Mouse (Mus musculus) forebrain, embryonic 10.5 days (tissue): ENCODE results near the gene Casz1. TPM values are rescaled to one million over a fixed set of nuclear protein-coding genes. Genes with fewer than 3 reads are reported as not detected.

ENCODE experiments used
- DNase-seq: peaks from one replicate; pipeline ENCODE4 v3.0.0-alpha.2; 2017; ENCODE audit warnings: low spot score; ENCODE audit errors: extremely low spot score
- H3K27ac ChIP-seq: fragments of 300-500 bp; sonication (generic); 2 replicates; pipeline ENCODE4 v1.5.1; 2016; ENCODE audit warnings: mild to moderate bottlenecking
- H3K27me3 ChIP-seq: fragments of 300-500 bp; sonication (generic); 2 replicates; pipeline ENCODE4 v1.6.1; 2016; ENCODE audit warnings: mild to moderate bottlenecking; ENCODE audit not compliant: poor library complexity, severe bottlenecking
- H3K36me3 ChIP-seq: fragments of 300-500 bp; sonication (generic); replicated peaks from 2 replicates; pipeline ENCODE4 v1.6.1; 2016; ENCODE audit warnings: mild to moderate bottlenecking, moderate library complexity
- H3K4me1 ChIP-seq: fragments of 300-500 bp; sonication (generic); 2 replicates; pipeline ENCODE4 v1.6.1; 2016
- H3K4me3 ChIP-seq: fragments of 300-500 bp; sonication (generic); 2 replicates; pipeline ENCODE4 v1.5.1; 2016; ENCODE audit warnings: mild to moderate bottlenecking, moderate library complexity
- H3K9me3 ChIP-seq: fragments of 300-500 bp; sonication (generic); 2 replicates; pipeline ENCODE4 v1.6.1; 2016; ENCODE audit warnings: mild to moderate bottlenecking, moderate library complexity
- WGBS: fragments of 180-500 bp; shearing (Covaris S2); methylation state at CpG from one replicate; pipeline ENCODE4 v1.1.7; 2016; 5-methylcytosine and 5-hydroxymethylcytosine counted together
- polyA plus RNA-seq: library from polyadenylated mRNA; unstranded; fragments of >200 nt; fragmentation: Nextera tagmentation; extraction: Ambion mirVana; gene quantifications from 2 replicates; pipeline ENCODE4 v1.2.1, GENCODE M21; 2016

The Casz1 gene
- polyA plus RNA-seq, 1 experiment from 2014 or later: 4.7 TPM

DNA sequence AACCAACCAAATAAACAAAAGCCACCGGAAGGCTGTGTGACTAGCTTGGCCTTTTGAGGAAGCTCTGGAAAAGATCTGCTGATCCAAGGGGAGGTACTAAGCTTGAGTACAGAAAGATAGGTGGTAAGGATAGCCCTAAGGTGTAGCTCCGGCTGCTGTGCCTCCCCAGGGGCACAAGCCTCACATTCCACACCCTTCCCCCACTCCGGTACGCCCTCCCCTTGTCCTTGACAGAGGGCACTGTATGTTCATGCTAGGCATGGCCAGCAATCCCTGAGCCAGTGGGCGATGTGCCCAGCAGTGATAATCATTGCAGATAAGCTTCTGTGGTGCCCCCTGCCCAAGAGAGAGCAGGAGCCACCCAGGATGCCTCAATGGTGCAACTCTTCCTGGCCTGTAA, 51.3 kb downstream of the Casz1 start:
- 91% methylated on average over 5 of the region's 5 CpGs for WGBS

GRCm38 (mm10) chr4:148856216-148856615, 52.0 kb downstream of the Casz1 start:
- no peaks in the 10 kb centered on the region for H3K9me3 ChIP-seq
- WGBS: 83% methylated on average over 4 of the region's 4 CpGs
- no peak overlapping the region for H3K27ac ChIP-seq
- H3K4me1 ChIP-seq: peaks cover 94% of the 10 kb centered on the region
- DNase-seq: no peak
- no peak overlapping the region for H3K4me3 ChIP-seq
- H3K27me3 ChIP-seq: peaks cover 93% of the 10 kb centered on the region
- no peaks in the 10 kb centered on the region for H3K36me3 ChIP-seq

More for the DNA sequence above, 51.3 kb downstream of the Casz1 start:
- Histone ChIP-seq H3K27me3 (peaks cover 93% of the 10 kb centered on the region), H3K27ac (no peak overlapping the region), H3K9me3 (no peaks in the 10 kb centered on the region), H3K36me3 (no peaks in the 10 kb centered on the region), H3K4me3 (no peak overlapping the region), H3K4me1 (peaks cover 90% of the 10 kb centered on the region)
- DNase-seq: no peak

DNA sequence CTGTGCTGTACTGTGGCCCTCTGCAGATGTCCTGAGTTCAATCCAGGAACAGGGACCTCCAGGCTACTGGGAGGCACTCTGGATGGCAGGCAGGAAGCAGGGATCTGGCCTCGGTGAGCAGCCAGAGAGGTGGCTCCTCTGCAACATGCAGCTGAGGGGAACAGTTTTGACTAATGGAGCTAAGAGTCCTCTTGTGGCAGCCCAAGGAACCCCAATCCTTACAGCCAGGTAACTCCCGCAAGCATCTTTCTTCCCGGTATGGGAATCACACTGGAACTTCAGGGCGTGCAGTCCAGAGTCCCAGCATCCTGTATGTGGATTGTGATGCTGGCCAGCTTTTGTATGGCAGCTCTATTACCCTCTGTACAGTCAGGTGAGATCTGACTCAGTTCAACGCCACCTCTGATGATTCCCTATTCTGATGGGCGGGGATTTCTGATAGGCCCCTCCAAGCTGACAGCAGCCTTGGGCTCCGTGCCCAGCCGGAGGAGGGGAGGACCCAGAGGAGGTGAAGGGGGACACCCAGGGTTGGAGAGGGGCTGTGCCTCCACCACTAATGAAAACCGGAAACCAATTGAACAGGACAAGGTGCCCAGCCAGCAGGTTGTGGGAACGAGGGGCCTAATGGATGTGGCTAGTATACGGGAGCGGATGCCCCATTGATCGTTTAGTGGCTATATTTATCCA, 53.3 kb downstream of the Casz1 start:
- 79% methylated on average over 13 of the region's 13 CpGs for WGBS
- Histone ChIP-seq H3K36me3 (no peaks in the 10 kb centered on the region), H3K9me3 (no peaks in the 10 kb centered on the region), H3K4me1 (peaks cover 94% of the 10 kb centered on the region), H3K4me3 (no peak overlapping the region), H3K27me3 (peaks cover 93% of the 10 kb centered on the region), H3K27ac (peak overlapping the region; percentile 60)
- DNase-seq: no peak

DNA sequence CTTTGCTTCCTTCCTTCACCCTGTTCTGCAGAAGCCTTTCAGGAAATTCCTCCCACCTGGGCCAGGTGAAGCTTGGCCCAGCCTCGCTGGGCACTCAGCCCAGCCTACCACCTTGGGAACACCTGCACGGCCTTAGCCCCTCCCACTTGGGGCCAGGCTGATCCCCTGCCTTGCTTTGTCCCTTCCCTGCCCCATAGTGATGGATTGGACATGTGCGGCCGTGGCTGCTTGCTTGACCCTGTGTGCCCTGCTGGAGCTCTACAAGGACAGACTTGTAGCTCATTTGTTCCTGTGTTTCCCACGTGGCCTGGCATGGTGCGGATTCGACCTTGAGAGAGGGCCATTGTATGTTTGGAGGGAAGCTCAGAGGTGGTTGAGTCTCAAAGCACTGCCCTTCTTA, 54.0 kb downstream of the Casz1 start:
- Histone ChIP-seq H3K27ac (peak overlapping the region; percentile 60; the same call in 1 of the 2 replicates), H3K4me1 (peaks cover 92% of the 10 kb centered on the region)
- 70% methylated on average over 7 of the region's 7 CpGs for WGBS

GRCm38 (mm10) chr4:148859415-148859814, 55.2 kb downstream of the Casz1 start:
- 47% methylated on average over 7 of the region's 7 CpGs for WGBS
- Histone ChIP-seq H3K36me3 (no peaks in the 10 kb centered on the region), H3K4me3 (peak overlapping the region; percentile 47), H3K4me1 (peaks cover 81% of the 10 kb centered on the region), H3K9me3 (no peaks in the 10 kb centered on the region), H3K27me3 (peaks cover 94% of the 10 kb centered on the region), H3K27ac (peak overlapping the region; percentile 89)
- DNase-seq: no peak

More for the DNA sequence above, 54.0 kb downstream of the Casz1 start:
- H3K9me3 ChIP-seq: no peaks in the 10 kb centered on the region
- peaks cover 95% of the 10 kb centered on the region for H3K27me3 ChIP-seq
- no peaks in the 10 kb centered on the region for H3K36me3 ChIP-seq
- H3K4me3 ChIP-seq: no peak overlapping the region
- DNase-seq: no peak

DNA sequence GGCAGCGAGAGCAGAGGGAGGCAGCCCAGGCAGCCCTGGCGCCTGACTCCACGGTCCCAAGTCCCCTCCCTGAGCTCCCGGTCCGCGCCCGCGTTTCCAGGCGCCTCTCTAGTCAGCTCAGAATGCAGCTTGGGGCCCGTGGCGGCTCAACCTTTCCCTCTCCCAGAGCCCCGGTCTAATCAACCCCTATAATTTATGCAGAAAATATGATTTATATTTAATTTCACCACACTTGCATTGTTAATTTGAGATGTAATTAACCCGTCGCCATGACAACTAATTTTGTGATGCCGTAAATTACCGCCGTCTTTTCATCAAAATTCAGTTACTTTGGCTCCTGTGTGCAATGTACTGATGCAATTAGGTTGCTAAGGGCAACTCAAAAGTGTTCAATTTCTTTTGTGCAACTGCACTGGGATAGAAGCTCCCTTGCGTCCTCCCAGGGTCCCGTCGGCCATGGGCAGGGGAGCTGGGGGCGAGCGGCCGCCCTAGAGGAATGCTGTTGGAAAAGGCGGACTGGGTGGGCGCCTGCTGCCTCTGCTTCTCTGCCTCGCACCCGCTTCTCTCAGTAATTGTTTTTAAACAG, 55.8 kb downstream of the Casz1 start:
- Histone ChIP-seq H3K9me3 (no peaks in the 10 kb centered on the region), H3K36me3 (no peaks in the 10 kb centered on the region), H3K27ac (peak overlapping the region; percentile 89), H3K4me3 (peak overlapping the region; percentile 47), H3K27me3 (peaks cover 94% of the 10 kb centered on the region), H3K4me1 (peaks cover 75% of the 10 kb centered on the region)
- 1% methylated on average over 27 of the region's 27 CpGs for WGBS
- DNase-seq: peak; percentile 82

GRCm38 (mm10) chr4:148860636-148861035, 56.4 kb downstream of the Casz1 start:
- Histone ChIP-seq H3K4me3 (peak overlapping the region; percentile 47), H3K4me1 (peaks cover 71% of the 10 kb centered on the region), H3K27me3 (peaks cover 94% of the 10 kb centered on the region), H3K27ac (peak overlapping the region; percentile 89), H3K9me3 (no peaks in the 10 kb centered on the region), H3K36me3 (no peaks in the 10 kb centered on the region)
- DNase-seq: no peak
- WGBS: 19% methylated on average over 7 of the region's 7 CpGs

DNA sequence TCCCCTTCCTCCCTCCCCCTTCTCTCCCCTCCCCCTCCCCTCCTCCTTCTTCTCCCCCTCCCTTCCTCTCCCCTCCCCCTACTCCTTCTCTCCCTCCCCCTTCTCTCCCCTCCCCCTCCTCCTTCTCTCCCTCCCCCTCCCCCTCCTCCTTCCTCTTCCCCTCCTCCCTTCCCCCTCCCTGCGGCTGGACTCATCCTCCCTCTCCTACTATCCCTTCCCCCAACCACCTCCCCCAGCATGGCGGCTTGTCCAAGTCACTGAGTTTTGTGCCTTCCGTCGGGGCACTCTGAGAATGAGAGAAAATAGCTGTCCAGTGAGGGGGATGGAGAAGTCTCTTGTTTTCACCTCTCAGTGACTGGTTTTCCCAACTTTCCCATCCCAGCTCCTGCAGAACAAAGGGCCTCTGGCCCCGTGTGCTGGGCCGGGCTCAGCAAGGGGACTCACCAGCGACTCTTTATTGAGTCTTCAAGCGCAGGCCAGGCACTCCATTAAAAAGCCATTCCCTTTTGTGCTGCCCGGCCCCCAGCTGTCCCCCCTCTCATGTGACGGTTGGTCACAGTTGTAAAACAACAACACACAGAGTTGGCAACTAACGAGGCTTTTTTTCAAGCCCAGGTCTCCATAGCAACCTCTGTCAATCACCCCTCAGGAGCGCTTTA, 62.7 kb downstream of the Casz1 start:
- Histone ChIP-seq H3K4me3 (peak overlapping the region; percentile 33), H3K4me1 (peaks cover 65% of the 10 kb centered on the region), H3K27me3 (peaks cover 91% of the 10 kb centered on the region), H3K9me3 (no peaks in the 10 kb centered on the region), H3K27ac (peak overlapping the region; percentile 91), H3K36me3 (no peaks in the 10 kb centered on the region)
- DNase-seq: peak; percentile 88
- 3% methylated on average over 12 of the region's 12 CpGs for WGBS

DNA sequence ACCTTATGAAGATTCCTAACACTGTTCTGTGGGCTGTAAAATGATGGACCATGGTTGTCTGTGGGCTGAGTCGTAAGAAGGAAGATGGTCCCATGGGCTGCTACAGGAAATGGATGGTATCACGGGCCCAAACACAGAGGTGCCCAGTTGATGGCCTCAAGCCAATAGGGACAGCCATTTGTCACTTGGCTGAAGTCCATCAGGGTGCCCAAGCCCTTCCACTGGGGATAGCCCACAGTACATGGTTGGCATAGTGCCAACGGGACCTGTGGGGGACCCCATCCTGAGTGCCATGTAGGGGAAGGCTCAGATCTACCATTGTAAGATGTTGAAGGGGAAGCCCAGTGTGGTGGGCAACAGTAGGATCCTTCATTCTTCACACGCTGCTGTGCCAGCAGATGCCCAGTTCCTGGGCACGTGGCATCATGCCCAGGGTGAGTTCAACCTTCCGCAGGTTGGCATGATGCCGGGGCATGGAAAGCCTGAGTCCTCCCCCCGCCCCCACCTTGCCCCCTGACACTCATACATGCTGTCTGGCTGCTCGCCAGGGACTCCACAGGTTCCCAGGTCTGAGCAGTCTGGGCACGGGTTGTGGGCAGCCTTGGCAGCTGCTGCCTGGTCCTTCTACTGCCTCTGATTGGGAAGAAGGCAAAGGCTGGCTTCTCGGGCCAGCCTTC, 63.6 kb downstream of the Casz1 start:
- no peak for DNase-seq
- peaks cover 91% of the 10 kb centered on the region for H3K27me3 ChIP-seq
- peak overlapping the region; percentile 78 for H3K27ac ChIP-seq
- H3K9me3 ChIP-seq: no peaks in the 10 kb centered on the region
- 91% methylated on average over 11 of the region's 11 CpGs for WGBS
- no peak overlapping the region for H3K4me3 ChIP-seq
- no peaks in the 10 kb centered on the region for H3K36me3 ChIP-seq
- H3K4me1 ChIP-seq: peaks cover 65% of the 10 kb centered on the region

DNA sequence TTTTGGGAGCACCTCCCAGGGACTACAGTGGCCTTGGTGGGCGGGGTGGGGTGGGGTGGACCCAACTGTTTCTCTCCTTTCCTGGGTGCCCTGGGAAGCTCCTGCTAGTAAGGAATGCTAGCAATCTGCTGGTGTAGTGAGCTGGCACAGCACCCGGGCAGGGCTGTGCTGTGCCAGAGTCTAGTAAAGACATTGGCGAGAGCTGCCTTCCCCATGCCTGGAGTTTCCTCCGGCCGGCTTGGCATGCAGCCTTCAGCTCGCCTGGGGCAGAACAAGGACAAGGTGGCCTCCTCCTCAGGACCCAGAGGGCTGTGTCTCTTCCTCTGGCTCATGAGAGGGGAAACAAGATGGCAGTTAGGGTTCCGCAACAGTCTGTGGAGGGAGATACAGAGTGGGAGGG, 65.3 kb downstream of the Casz1 start:
- H3K27ac ChIP-seq: peak overlapping the region; percentile 45
- 82% methylated on average over 7 of the region's 7 CpGs for WGBS

DNA sequence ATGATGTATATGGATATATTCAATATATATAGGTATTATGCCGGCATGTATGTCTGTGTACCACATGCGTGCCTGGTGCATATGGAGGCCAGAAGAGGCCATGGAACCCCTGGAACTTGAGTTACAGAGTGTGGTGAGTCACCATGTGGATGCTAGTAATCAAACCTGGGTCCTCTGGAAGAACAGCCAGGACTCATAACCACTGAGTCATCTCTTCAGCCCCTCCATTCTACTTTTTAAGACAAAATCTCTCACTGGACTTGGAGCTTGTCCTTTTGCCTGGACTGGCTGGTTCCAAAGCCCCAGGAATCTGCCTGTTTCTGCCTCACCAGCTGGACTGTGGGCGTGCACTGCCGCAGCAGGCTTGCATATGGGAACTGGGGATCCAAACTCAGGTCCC, 66.3 kb downstream of the Casz1 start:
- Histone ChIP-seq H3K9me3 (no peaks in the 10 kb centered on the region), H3K27ac (0 out of 2 replicates have a peak overlapping the region, but pooled peaks have one; percentile 62), H3K4me3 (no peak overlapping the region), H3K27me3 (peaks cover 94% of the 10 kb centered on the region), H3K4me1 (peaks cover 77% of the 10 kb centered on the region), H3K36me3 (no peaks in the 10 kb centered on the region)
- WGBS: 92% methylated on average over 4 of the region's 4 CpGs
- no peak for DNase-seq

More for the DNA sequence above, 65.3 kb downstream of the Casz1 start:
- H3K27me3 ChIP-seq: peaks cover 94% of the 10 kb centered on the region
- H3K9me3 ChIP-seq: no peaks in the 10 kb centered on the region
- H3K4me1 ChIP-seq: peaks cover 78% of the 10 kb centered on the region
- no peaks in the 10 kb centered on the region for H3K36me3 ChIP-seq
- H3K4me3 ChIP-seq: no peak overlapping the region
- no peak for DNase-seq

- H3K4me3 ChIP-seq: no peak overlapping the region
- no peaks in the 10 kb centered on the region for H3K36me3 ChIP-seq
- no peaks in the 10 kb centered on the region for H3K9me3 ChIP-seq
- DNase-seq: no peak
- peaks cover 75% of the 10 kb centered on the region for H3K4me1 ChIP-seq
- peak overlapping the region; percentile 70 for H3K27ac ChIP-seq
- peaks cover 94% of the 10 kb centered on the region for H3K27me3 ChIP-seq
- WGBS: 50% methylated on average over 10 of the region's 10 CpGs
Observed at GRCm38 (mm10) chr4:148871751-148872334, 67.6 kb downstream of the Casz1 start.
